Mouse (Mus musculus) heart, postnatal 10 days (tissue): ENCODE measurements around the gene Pold4. TPM values are rescaled to one million over a fixed set of nuclear protein-coding genes. Genes with fewer than 3 reads are reported as not detected.

Source experiments
- DNase-seq, 2 experiments: peaks; one replicate each; pipeline ENCODE4 v3.0.0; 2021
- intact Hi-C: fragments of 180-260 bp; cut with DNase I; formaldehyde crosslinking; loops from one replicate; pipeline ENCODE4 v1.15.1; 2025
- total RNA-seq, 2 experiments: library from RNA; stranded (reverse); gene quantifications; 2 replicates each; pipeline ENCODE4 v1.2.3; 2021

Pold4 gene
- total RNA-seq, result 10 to 100 TPM; 10.7 to 13.5 TPM

DNA sequence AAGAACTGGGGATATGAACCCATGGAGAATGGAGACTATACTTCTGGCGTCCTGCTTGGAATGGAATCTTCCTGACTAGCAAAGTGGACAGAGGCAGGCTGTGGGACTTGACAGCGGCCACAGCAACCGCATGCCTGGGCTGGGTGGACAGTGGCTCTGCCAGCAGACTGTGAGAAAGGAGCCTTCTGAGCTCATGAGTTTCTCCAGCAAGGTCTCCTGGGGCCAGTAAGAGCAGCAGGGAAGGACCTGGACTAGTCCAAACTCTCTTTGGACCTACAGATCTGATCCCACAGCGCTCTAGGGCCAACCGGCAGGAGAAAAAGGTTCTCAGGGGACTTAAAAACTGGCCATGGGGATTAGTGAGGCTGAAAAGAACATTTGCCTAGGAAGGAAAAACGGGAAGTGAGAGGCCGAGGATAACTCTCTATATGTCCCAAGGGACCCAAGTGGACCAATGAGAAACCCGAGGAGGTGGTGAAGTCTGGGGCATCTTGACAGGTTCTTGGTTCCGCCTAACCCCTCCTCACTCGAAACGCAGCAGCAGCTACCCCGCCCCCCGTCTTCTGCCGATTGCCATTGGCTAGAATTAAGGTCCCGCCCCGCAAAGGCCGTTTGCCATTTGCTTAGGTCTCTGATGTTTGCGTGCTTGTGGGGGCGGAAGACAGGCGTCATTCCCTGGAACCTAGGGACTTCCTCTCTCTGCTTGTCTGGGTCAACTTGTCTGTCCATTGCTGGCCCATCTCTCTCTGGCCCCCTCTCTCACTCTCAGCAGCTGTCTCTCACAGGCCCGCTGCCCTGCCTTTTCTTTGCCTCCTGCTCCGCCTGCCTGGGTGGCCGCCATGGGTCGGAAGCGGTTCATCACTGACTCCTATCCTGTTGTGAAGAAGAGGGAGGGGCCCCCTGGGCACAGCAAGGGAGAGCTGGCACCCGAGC, at the start of gene Pold4:
Gene Pold4, plus strand, starts transcription at position 647 of the 933 bp plus-strand sequence.
- peak; percentile 98 to 99 for DNase-seq
- intact Hi-C loops, result no loop called here

- DNase-seq, result no peak
- intact Hi-C loops, result no loop called here
Measured at GRCm38 (mm10) chr19:4183689-4184088, 48.0 kb upstream of the Pold4 start.

DNA sequence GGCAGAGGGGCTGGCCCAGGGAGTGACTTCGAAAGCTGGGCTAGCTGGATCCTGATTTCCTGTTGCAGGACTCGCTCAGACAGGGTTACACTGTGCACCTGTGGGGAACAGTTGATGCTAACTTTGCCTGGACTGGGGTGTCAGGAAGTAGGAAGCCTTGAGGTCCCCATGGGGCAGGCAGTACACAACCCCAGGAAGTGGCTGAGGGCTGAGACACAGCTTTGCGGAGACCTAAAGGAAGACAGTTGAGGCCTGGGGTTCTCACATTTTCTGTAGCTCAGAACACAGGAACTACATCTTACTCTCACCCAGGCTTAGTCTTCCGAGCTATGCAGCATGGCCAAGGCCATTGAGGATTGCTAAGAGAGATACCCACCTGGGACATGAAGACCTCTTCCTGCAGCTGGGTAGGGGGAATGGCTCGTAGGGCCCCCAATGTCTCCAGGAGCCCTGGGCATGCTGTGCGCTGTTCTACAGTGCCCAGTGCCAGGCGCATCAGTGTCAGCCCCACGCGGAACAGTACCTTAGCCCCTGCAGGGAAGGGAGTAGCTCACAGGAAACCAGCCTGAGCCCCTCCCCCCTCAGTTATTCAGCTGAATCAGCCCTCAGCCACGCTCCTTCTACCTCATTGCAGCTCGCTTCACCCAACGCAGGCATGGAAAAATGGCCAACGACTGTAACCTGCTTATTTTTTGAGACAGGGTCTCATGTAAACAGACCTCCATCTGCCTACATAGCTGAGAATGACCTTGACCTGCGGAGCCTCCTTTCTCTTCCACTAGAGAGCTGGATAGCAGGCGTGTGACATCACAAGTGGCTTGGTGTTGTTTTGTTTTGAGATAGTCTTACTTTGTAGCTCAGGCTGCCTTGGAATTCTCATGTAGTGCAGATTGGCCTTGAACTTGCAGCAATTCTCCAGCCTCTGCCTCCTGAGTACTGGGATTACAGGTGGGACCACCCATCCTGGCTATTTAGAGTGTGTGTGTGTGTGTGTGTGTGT, 46.4 kb upstream of the Pold4 start:
- DNase-seq, result peak in 1 of 2 experiments; percentile 55
- intact Hi-C loops, result no loop called here

DNA sequence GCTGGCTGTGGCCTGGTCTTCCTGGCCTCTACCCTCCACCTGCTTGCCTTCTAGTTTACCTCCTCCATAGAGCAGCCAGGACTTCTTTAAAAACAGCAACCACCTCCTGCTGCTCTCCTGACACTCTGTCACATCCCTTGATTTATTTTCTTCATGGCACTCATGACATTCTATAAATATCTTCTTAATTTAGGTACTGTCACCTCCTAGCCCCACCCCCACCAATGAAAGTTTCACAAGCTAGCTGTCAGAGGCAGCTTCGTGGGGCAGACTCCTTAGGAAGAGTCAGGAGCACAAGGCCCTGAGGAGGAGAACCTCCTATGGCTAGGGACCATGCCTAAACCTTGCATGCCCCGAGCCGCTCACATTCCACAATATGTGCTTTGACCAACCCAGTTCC, 44.4 kb upstream of the Pold4 start:
- DNase-seq, result no peak
- intact Hi-C loops, result no loop called here

DNA sequence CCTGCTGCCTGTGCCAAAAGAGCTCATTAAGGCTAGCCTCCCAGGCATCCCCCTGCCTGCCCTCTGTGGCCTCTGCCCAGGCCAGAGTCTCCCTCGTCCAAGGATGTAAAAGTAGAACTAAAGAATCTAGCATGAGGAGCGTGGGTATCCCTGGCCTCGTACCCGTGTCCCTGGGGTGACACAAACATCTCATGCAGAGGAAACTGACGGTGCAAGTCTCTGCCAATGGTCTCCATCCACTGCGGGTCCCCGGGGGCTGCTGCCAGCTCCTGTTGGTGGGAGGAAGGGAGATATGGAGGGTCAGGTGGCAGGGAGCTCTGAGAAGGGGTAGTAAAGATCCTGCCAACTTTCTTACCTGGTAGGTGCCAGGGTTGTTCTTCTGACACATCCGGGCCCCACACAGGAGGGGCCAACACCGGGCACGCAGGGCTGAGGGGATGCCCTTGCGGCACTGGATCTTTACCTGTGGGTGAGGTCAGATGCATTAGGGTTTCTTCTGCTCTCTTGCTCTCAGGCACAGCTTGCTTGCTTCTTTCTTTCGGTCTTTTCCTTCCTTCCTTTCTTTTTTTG, 42.6 kb upstream of the Pold4 start:
- intact Hi-C loops, result no loop called here
- no peak for DNase-seq

- DNase-seq, result peak in 1 of 2 experiments; percentile 42
- intact Hi-C loops, result no loop called here
Measured at GRCm38 (mm10) chr19:4190831-4191334, 40.8 kb upstream of the Pold4 start, which contains the start of gene Tbc1d10c. Tbc1d10c (minus strand) TSS chr19:4191284.

- DNase-seq, result peak; percentile 97 to 98
- intact Hi-C loops, result loop anchor here (1.0 kb wide), 1 partner anchor 21 kb away; no protein-coding TSS in a partner anchor
Measured at GRCm38 (mm10) chr19:4191528-4192250, 40.0 kb upstream of the Pold4 start, which contains the start of gene Ppp1ca. Ppp1ca (plus strand) TSS chr19:4192065.

DNA sequence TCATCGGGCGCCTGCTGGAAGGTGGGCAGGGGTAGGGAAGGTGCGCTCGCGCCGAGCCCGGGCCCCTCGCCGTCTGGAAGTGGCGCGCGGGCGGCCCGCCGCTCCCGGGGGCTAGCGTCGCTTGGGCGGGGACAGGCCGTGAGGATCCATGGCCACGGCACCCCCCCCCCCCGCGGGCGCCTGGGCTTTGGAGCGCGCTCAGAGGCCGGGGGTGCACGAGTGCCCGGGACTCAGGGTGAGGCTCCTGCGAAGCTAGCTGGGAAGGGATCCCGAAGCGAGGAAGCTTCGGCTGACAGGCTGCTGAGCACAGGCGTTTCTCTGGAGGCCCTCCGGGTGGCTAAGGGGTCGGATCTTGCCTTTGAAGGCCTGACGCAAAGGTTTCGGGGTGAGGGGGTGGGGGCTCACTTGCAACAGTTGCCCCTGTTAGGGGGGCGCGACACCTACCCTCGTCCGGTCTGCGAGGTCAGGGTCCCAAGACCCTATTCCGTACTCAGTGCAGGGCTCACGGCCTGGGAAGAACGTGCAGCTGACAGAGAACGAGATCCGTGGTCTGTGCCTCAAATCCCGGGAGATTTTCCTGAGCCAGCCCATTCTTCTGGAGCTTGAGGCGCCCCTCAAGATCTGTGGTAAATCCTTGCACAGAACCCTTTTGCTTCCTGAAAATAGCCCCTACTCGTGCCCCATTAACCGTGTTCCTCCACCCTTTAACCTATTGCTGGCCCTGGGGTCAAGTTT, 39.3 kb upstream of the Pold4 start:
- intact Hi-C loops, result loop anchor here (1.0 kb wide), 1 partner anchor 22 kb away; no protein-coding TSS in a partner anchor
- peak in 1 of 2 experiments; percentile 46 for DNase-seq

GRCm38 (mm10) chr19:4193129-4193528, 38.6 kb upstream of the Pold4 start:
- DNase-seq, result peak in 1 of 2 experiments; percentile 15
- intact Hi-C loops, result no loop called here

GRCm38 (mm10) chr19:4194021-4194724, 37.5 kb upstream of the Pold4 start:
- intact Hi-C loops, result no loop called here
- DNase-seq, result no peak

DNA sequence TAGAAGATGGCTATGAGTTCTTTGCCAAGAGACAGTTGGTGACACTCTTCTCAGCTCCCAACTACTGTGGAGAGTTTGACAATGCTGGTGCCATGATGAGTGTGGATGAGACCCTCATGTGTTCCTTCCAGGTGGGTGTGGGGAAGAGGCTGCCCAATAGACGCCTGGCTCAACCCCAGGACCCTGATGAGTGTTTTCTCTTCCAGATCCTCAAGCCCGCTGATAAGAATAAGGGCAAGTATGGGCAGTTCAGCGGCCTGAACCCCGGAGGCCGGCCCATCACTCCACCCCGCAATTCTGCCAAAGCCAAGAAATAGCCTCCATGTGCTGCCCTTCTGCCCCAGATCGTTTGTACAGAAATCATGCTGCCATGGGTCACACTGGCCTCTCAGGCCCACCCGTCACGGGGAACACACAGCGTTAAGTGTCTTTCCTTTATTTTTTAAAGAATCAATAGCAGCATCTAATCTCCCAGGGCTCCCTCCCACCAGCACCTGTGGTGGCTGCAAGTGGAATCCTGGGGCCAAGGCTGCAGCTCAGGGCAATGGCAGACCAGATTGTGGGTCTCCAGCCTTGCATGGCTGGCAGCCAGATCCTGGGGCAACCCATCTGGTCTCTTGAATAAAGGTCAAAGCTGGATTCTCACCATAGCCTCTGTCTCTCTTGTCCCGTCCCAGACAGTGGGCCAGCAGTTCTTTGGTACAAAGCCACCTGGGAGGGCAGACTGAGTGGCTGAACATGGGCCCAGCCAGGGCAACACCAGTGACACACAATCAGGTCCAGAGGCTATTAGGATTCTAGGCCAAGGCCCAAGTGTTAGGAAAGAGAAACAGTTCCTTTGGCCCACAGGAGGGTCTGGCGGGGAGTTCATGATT, 36.7 kb upstream of the Pold4 start:
- peak in 1 of 2 experiments; percentile 12 for DNase-seq
- intact Hi-C loops, result no loop called here

DNA sequence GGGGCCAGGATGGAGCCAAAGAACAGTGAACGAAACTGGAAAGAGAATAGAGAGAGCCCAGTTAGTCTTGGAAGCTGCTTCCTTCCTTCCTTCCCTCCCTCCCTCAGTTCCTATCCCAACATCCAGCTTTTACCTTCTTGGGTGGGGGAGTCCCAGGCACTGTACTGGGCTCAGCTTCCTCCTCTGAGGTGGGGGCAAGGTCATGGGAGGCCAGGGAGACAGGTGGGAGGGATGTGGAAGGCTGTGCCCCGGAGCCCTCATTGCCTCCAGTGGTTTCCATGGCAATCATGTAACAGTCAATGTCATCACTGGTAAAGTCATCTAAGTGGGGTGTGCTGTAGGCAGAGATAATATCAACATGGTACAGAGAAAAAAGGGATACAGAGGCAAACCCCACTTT, 35.7 kb upstream of the Pold4 start:
- peak in 1 of 2 experiments; percentile 10 for DNase-seq
- intact Hi-C loops, result no loop called here

GRCm38 (mm10) chr19:4196548-4196947, 35.2 kb upstream of the Pold4 start:
- intact Hi-C loops, result no loop called here
- peak in 1 of 2 experiments; percentile 43 for DNase-seq

DNA sequence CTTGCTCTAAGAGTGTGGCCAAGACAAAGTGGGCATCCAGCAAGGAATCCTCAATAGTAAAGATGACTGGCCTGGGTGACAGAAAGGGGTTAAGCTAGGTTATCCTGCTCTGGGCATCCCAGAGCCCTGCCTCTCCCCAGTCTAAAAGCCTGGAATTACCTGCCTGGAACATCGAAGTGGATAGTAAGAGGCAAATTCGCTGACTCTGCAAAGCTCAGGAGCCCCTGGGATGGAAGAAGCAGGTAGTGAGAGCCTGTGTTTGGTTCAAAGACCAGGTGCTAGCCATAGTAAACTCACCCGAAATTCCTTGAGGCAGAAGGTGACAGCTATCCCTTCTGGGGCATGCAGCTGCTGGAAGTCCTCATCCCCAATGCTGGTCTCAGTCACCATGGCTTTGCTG, 34.5 kb upstream of the Pold4 start:
- intact Hi-C loops, result no loop called here
- no peak for DNase-seq

- intact Hi-C loops, result no loop called here
- peak; percentile 97 to 98 for DNase-seq
Measured at GRCm38 (mm10) chr19:4201291-4201909, 30.3 kb upstream of the Pold4 start, which contains the start of gene Rad9a. Rad9a (minus strand) TSS chr19:4201662.

DNA sequence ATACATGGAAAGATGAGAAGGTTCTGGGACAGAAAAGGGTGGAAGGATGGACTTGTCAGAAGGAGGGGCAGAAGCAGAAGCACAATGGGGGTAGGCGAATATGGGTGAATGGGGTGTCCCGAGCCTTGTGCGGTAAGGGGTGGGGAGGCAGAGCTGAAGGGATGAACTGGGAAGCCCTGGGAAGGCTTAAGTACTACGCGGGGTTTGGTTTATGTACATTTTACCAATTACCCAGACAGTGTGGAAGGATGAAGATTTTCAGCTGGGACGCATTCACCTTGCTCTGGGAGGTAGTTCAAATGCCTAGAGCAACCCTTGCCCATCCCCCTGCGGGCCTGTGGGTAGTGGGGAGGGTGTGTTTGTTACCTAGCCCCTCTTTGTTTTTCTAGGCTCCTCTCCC, 29.6 kb upstream of the Pold4 start:
- intact Hi-C loops, result loop anchor here (2.0 kb wide), 1 partner anchor 103 kb away; the partner anchor contains the start of gene Pitpnm1
- peak in 1 of 2 experiments; percentile 9 for DNase-seq
